Mouse (Mus musculus): ENCODE measurements around the gene Narf. TPM values are rescaled to one million over a fixed set of nuclear protein-coding genes. Genes with fewer than 3 reads are reported as not detected.

Gene Narf
- 12.5 and 16.9 TPM in 2 replicates for polyA plus RNA-seq (2012; rRNA removed)

DNA sequence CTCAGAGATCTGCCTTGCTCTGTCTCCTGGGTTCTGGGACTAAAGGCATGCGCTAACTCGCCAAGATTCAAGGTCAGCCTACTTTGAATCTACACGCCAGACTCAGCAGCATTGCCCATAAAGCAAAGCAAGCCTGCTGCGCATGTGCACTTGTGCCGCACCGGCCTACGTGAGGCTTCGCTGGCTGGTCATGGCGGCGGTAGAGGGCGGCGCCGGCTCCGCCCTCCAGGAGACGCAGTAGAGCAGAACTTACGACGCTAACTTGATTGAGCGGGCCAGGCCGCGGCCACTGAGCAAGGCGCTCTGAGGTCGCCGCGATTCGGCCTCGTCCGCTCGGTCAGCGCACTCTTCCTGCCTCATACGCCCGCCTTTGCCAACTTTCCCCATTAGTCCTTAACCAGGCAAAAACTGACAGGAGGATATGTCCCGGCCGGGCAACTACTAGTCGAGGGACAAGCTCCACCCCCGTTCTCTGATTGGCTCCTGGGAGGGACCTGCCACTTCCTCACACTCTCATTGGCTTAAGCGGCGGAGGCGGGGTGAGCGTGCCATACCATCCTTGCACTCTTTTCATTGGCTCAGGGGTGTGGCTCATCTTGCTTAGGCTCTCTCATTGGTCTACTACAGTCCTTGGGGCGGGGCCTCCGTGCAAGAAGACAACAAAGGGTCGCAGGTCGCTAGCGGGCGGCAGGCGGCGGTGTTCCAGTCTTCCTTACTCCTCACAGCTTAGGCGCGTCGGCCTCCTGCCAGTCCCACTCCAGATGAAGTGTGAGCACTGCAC, at the start of gene Narf:
Gene Narf (plus strand): TSS at position 690 of the 781 bp plus-strand sequence.

DNA sequence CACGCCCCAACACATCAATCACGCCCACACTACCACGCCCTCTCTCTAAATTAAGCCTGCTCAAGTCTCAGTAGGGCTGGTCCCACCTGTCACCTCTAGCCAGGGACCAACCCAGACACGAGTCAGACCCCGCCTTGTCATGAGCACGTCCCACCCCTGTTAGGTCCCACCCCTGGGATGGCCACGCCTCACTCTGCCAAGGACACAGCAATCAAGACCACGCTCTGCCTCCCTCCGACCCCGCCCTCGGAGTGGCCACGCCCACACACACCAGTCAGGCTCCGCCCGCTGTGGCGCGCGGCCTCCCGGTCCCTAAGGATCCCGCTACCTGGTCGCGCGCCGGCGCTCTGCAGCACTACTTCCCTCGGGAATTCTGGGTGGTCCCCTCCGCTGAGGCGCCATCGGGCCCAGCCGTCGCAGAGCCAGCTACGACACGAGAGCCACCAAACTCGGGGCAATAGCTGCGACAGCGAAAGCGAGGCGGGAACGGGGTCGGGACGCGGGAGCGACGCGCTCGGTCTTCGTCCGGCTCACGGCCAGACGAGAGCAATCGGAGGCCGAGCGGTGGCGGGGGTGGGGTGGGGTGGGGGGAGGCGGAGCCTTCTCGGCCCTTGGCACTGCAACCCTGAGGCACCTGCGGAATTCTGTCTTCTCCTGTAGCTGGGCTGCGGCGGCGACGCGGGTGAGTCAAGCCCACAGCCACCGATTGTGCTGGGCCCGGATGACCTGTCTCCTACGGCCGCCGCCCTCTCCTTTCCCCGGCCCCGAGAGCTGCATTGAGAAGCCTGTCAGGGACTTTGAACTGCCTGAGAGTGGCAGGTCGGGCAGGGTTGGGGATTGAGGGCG, 32.7 kb upstream of the Narf start, which contains the start of the genes Hexdc and Ogfod3:
Gene Hexdc (plus strand): TSS at position 273 of the 846 bp plus-strand sequence.
Gene Ogfod3 (minus strand): TSS at position 551 of the 846 bp plus-strand sequence.

GRCm38 (mm10) chr11:121229018-121229439, 8.0 kb upstream of the Narf start, which contains the start of gene Cybc1:
TSS of gene Cybc1 (minus strand) at chr11:121229322.

GRCm38 (mm10) chr11:121259160-121260100, 22.4 kb downstream of the Narf start, which contains the start of gene Foxk2:
TSS of gene Foxk2 (plus strand) at chr11:121259990.

Other genes with a start within 250 kb of the Narf start
- 20.4 and 24.3 TPM in 2 replicates for gene Csnk1d, start 245.9 kb upstream of the Narf start, polyA plus RNA-seq (2012; rRNA removed)
- gene Cd7, start 197.8 kb upstream of the Narf start, polyA plus RNA-seq (2012; rRNA removed), result 0.60 and 0.72 TPM in 2 replicates
- gene Sectm1b, start 173.7 kb upstream of the Narf start, polyA plus RNA-seq (2012; rRNA removed), result 21.4 and 32.9 TPM in 2 replicates
- 2.0 and 4.8 TPM in 2 replicates for gene Sectm1a, start 156.0 kb upstream of the Narf start, polyA plus RNA-seq (2012; rRNA removed)
- not detected in 2 replicates for gene Tex19.2, start 118.6 kb upstream of the Narf start, polyA plus RNA-seq (2012; rRNA removed)
- gene Tex19.1, start 91.1 kb upstream of the Narf start, polyA plus RNA-seq (2012; rRNA removed), result 0.04 TPM in 1 of 2 replicates, not detected in the other
- gene Uts2r, start 77.0 kb upstream of the Narf start, polyA plus RNA-seq (2012; rRNA removed), result not detected in 2 replicates
- 8.6 and 10.0 TPM in 2 replicates for gene Hexdc, start 32.8 kb upstream of the Narf start, polyA plus RNA-seq (2012; rRNA removed)
- 7.9 and 11.5 TPM in 2 replicates for gene Ogfod3, start 32.5 kb upstream of the Narf start, polyA plus RNA-seq (2012; rRNA removed)
- gene Cybc1, start 7.9 kb upstream of the Narf start, polyA plus RNA-seq (2012; rRNA removed), result 10.2 and 10.3 TPM in 2 replicates
- 17.9 and 23.9 TPM in 2 replicates for gene Foxk2, start 22.7 kb downstream of the Narf start, polyA plus RNA-seq (2012; rRNA removed)
- gene Wdr45b, start 117.2 kb downstream of the Narf start, polyA plus RNA-seq (2012; rRNA removed), result 15.7 and 16.0 TPM in 2 replicates
- gene Rab40b, start 151.0 kb downstream of the Narf start, polyA plus RNA-seq (2012; rRNA removed), result 1.3 and 1.7 TPM in 2 replicates
- 0.73 and 1.9 TPM in 2 replicates for gene Fn3krp, start 184.1 kb downstream of the Narf start, polyA plus RNA-seq (2012; rRNA removed)
- 0.79 and 1.00 TPM in 2 replicates for gene Fn3k, start 197.7 kb downstream of the Narf start, polyA plus RNA-seq (2012; rRNA removed)
- gene Tbcd, start 214.7 kb downstream of the Narf start, polyA plus RNA-seq (2012; rRNA removed), result 20.4 and 30.0 TPM in 2 replicates

Measured in stomach, adult 2 months (tissue).